Mouse (Mus musculus): Measurements from ENCODE around the gene Cks2. TPM values are rescaled to one million over a fixed set of nuclear protein-coding genes. Genes with fewer than 3 reads are reported as not detected.
"Not testable (repeated sequence)": the region's sequence is repeated elsewhere in the genome, so short reads cannot be mapped to it uniquely, and the experiment has no call there.

Cks2 gene
- total RNA-seq (2021): 10 to 100 TPM; 12.3 to 14.5 TPM
- long read RNA-seq, experiment 1, transcript Cks2-201 (3 exons, 692 nt): major isoform, 8 of 9 reads
- long read RNA-seq, experiment 1, partial matches to known transcripts: 1 of 9 reads
- long read RNA-seq, experiment 1, other reads (novel, unspliced or antisense): 0 of 9 reads
- long read RNA-seq, experiment 2, partial matches to known transcripts: 1 of 3 reads
- long read RNA-seq, experiment 2, other reads (novel, unspliced or antisense): 0 of 3 reads

GRCm38 (mm10) chr13:51644829-51645789, at the start of gene Cks2:
Gene Cks2 (plus strand): TSS chr13:51645232.
- DNase-seq: peak; percentile 96 to 97

DNA sequence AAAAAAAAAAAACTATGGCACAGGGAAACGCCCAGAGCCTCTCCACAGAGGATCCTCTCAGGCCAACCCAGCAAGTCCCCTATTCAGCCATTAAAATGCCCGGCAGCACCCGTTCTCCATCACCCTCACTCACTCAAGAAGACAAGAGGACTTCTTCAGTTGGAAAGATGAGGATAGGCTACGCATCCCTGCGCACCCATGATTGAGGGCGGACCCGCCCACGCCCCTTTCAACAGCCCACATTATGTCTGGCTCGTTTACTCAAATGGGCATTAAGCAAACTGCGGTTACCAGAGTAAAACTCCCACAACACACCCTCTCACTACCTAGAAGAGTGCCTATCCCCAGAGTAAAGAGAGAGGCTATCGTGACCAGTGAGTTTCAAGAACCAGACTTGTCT, 49.6 kb upstream of the Cks2 start:
- DNase-seq: no peak

DNA sequence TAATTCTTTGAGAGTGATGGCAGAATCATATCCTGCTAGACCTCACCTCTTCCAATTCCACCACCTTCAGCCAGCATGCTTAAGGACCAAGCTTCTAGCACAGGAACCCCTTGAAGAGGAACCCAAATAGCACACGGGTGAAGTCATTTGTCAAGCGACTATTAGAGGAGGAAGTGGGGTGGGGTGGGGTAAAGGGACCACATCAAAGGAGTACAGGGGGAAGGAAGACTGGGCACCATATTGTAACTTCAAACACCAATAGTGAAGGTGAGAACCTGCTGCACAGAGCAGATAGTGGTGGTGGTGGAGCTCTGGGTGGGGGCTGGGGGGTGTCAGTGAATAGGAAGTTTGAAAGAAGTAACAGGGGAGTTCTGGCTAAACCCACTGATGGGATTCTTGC, 47.0 kb upstream of the Cks2 start:
- DNase-seq: no peak

- DNase-seq: no peak
Measured at GRCm38 (mm10) chr13:51600169-51600568, 44.9 kb upstream of the Cks2 start.

DNA sequence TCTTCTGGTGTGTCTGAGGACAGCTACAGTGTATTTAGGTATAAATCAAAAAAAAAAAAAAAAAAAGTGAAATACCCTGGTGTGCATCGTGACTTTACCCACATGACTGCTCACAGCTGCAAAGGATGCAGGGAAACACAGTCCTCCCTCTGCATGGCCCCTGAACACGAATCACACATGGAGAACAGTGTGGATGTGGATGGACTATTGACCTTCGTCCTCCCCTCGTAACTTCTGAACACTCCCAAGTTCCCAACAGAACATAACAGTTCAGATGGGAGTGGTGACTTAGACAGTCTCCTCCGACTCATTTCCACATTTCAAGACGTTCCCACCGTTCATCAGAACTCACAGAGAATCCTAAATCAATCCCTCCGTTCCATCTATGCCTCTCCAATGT, 42.3 kb upstream of the Cks2 start:
- no peak for DNase-seq

DNA sequence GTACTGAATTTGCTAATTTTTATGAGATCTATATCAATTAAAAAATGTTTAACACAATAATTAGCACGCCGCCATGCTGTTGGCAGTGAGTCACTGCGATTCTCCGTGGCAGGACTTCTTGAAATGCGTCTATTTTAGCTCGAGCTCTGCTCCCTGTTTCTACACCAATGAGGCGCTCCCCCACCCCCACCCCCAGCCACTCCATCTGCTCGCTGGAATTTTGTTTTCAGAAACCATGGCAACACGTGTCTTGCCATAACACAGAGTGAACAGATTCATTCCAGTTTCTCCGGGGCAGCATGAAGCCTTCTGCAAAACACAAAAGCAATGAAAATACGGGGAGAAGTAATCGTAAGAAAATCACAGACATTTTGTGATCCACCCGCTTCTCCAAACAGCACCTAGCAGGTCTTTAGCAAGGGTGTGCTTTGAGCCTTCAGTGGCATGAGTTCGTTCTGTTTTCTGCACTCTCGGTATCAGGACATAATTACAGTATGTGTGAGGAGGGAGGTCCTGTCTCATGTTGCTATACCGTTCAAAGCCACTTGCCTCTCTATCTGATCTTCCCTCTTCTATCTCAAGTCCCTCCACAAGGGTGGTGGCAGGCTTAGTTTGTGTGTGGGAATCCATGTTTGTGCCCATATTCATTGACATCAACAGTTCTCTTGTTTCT, 41.7 kb upstream of the Cks2 start:
- no peak for DNase-seq

- DNase-seq: no peak
Measured at GRCm38 (mm10) chr13:51603894-51604244, 41.2 kb upstream of the Cks2 start.

DNA sequence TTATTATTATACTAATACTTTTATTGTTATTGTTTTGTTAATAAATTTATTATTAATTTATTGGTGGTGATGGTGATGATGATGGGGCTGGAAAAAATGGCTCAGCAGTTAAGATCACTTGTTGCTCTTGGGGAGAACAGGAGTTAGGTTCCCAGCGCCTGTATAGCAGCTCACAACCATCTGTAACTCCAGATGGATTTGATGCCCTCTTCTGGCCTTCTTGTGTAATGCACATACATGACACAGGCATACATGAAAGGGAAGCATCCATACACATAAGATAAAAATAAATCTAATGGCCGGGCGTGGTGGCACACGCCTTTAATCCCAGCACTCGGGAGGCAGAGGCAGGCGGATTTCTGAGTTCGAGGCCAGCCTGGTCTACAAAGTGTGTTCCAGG, 35.8 kb upstream of the Cks2 start:
- no peak for DNase-seq

DNA sequence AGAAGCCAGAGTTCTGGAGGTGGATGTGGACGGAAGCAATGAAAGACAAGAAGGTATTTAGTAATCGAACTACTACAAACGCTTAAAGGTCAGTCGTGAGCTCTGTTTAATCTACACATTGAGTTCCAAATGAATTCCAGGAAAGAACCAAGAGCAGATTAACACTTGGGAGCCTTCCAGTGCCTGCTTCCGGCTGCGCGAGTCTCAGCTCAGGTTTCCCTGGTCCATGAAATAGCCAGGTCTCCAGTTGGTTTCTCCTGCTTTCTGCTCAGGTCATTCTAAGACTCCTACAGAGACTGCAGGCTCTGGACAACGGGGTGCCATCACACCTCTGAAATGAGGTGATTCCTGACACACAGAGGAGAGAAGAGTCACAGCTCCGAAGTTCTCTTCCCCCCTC, 34.0 kb upstream of the Cks2 start:
- no peak for DNase-seq

DNA sequence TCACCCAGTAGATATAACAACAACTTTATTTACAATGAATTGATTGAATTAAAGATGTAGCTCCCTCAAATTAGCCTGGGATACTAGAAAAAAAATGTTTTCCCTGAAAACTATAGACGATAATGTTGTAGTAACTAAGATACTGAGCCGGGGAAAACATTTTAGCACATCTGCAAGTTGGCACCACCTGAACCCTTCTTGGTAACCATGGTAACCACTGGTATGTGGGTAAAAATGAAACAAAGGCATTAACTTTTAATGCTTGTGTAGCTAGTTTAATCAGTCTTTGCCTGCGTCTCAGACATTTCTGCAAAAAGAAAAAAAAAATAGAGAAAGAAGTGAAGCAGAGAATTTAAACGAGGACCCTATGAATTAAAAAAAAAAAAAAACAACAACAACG, 33.5 kb upstream of the Cks2 start:
- no peak for DNase-seq

DNA sequence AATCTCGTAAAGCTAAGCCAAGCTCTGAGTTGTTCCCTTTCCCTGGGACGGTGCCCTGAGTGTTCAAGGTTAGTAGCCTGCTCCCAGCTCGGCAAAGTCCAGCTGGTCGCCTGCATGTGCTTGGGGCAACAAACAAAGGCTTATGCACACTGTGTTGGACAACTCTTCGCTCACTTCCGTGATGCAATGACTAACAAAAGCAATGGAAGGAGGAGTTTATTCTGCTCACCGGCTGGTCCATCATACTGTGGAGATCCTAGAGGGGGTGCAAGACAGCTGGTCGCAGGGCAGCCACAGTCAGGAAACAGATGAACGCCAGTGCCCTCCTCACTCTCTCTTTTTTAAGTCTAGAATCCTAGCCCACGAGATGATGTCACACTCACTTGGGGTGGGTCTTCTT, 29.2 kb upstream of the Cks2 start:
- no peak for DNase-seq

DNA sequence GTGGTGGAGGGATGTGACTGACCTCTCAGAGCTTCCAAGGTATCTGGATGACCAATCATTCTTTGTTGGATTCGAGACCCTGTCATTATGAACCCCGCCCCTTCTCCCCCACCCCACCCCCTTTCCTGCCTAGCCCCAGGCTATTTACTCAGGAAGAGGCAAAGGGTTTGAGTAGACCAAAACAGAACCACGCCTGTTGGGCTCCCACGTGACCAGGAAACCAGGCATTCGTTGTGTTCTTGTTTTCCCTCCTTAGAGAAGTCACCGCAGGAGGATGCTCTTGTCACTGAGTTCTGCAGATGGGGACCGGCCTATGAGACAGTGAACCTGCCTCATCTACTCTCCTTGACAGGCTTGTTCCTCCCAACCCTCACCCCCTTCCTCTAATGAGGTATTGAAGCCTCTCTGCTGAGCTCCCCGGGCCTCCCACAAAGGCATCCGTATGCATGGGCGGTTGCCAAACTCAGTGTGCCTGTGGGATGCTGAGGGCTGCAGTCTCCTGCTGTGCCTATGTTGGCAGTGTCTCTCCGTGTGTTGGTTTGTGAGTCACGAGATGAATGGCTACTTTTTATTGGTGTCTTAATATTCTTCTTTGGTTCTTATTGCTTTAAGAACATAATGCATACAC, 28.5 kb upstream of the Cks2 start:
- DNase-seq: no peak

GRCm38 (mm10) chr13:51617306-51617705, 27.7 kb upstream of the Cks2 start:
- DNase-seq: no peak

DNA sequence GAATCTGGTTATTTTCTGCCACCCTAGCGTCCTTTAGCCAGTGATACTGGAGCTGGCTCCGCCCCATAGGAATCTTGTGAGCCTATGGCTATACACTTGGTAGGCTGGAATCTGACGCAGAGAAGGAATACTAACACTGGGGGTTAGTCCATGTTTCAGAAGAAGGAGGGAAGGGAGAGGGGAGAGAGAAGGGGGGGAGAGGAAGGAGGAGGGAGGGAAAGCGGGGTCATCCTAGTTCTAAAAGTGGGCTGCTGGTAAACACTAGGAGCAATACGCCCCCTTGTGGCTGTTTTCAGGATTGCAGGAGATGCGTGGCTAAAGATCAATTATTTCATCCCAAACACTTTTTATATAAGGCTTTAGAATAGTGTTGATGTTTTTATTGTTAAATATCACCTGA, 27.2 kb upstream of the Cks2 start:
- DNase-seq: peak; percentile 51 to 57

DNA sequence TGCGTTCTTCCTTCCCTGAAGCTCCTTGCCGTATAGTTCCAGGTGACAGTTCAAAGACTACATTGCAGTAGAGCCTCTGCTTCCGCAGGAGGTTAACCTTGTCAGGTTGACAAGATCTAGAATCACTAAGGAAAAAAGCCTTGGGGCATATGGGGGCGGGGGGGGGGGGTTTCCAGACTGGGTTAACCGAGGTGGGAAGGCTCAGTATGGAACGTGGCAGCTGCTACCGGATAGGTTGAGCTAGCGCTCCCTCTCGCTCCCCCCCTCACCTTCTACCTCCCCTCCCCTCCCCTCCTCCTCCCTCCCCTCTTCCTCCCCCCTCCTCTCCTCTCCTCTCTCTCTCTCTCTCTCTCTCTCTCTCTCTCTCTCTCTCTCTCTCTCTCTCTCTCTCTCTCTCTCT, 26.4 kb upstream of the Cks2 start:
- no peak for DNase-seq

DNA sequence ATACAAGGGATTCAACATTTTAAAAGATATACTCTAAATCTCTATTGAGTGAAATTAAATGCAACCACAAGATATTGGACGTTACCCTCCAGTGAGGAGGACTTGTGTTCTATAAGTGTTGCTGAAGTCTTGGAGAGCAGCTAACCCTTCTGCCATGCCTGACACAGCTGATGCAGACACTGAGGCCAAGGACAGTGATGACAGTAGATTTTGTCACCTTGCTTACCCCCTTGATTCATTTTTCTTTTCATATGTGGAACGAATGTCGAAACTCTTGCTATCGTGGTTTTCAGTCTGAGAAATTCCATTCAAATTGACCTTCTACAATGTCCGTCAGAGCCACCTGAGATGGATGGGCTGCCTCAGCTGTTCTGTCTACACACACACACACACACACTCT, 22.4 kb upstream of the Cks2 start:
- peak; percentile 6 to 32 for DNase-seq

- no peak for DNase-seq
Measured at GRCm38 (mm10) chr13:51623678-51624077, 21.4 kb upstream of the Cks2 start.

- DNase-seq: no peak
Measured at GRCm38 (mm10) chr13:51628273-51628848, 16.7 kb upstream of the Cks2 start.

GRCm38 (mm10) chr13:51631354-51631992, 13.6 kb upstream of the Cks2 start:
- DNase-seq: no peak

GRCm38 (mm10) chr13:51632560-51633218, 12.3 kb upstream of the Cks2 start:
- no peak for DNase-seq

DNA sequence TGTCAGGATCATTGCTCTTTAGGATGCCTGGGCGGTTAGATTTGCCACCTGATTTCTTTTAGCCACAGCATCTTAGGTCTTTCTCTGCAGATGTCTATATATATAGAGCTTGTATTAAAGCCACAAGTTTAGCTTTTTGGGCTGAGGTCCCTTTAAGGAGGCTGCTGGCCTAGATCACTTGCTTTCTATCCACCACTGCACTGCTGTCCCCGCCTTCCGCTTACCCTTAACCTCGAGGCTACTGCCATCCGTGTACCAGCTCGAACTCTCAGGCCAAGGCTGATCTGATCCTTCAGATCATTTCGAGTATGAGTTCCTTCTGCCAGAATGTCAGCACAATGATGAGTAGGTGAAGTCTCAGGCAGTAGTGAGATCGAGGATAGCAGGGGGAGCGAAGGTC, 9.6 kb upstream of the Cks2 start:
- DNase-seq: not testable (repeated sequence)

Measured in adrenal gland, postnatal 36 days (tissue).